Mouse (Mus musculus) lung, postnatal 14 days (tissue): ENCODE measurements around the gene Wfdc21.

ENCODE experiments used
- DNase-seq: peaks from one replicate; pipeline ENCODE4 v3.0.0; 2021

The Wfdc21 gene

GRCm38 (mm10) chr11:83746681-83747080, at the start of gene Wfdc21:
TSS of gene Wfdc21 (plus strand) at chr11:83746940.
- DNase-seq: no peak

GRCm38 (mm10) chr11:83703705-83704104, 43.0 kb upstream of the Wfdc21 start, which contains the start of gene Wfdc17:
TSS of gene Wfdc17 (plus strand) at chr11:83703991.
- DNase-seq: no peak

GRCm38 (mm10) chr11:83708715-83709114, 38.0 kb upstream of the Wfdc21 start, which contains the start of gene Wfdc18:
TSS of gene Wfdc18 (plus strand) at chr11:83709015.
- DNase-seq: no peak

DNA sequence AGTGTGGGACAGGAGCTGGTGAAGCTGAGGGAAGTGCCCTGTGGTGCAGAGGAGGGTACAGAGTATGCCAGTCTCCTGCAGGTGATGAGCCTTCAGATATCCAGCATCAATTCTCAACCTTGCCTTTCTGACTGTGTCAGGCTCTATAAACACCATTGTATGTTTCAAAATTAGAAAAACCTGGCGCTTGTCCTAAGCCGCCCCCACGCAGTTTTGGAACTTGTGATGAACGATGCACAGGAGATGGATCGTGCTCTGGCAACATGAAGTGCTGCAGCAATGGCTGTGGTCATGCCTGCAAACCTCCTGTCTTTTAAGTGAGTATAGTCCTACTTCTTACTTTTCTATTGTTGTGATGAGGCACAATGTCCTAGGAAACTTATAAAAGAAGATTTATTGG, 37.1 kb upstream of the Wfdc21 start:
- no peak for DNase-seq

DNA sequence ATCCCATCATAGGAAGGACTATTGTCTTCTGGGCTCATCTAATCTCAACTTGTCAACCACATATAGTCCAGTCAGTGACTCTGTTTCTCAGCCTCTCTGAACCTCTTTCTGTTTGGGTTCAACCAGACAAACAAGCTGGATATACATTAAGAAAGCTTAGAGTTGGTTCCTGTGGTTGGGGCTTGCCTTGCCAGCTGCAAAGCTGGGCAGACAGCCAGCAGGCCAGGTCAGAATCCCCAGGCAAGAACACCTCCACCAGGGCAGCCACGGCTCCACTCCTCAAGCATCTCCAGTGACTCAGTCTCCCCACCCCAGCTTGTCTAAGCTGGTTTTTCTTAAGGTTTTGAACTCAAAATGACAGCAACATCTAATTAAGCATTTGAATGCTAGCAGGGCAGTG, 34.1 kb upstream of the Wfdc21 start:
- DNase-seq: no peak

- no peak for DNase-seq
These were observed 32.8 kb upstream of the Wfdc21 start for GRCm38 (mm10) chr11:83713925-83714324.

- no peak for DNase-seq
These were observed 29.6 kb upstream of the Wfdc21 start for GRCm38 (mm10) chr11:83717042-83717665.

DNA sequence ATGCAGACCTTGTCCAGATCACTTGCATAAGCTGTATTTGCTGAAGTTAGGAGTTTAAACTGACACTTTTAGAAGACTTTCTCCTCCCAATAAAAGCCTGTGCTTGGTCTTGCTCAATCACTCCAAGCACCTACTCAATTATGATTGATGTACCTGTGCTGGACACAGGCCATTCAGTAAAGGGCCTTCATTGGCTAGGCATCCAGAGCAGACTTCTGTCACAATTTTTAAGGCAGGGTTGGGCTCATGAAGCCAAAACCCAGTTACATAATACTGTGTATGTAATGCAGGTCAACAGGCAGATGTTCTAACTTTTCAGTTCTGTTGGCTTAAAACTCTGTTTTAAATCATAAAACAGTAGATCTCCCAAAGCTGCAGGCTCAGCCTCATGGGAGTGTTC, 26.0 kb upstream of the Wfdc21 start:
- no peak for DNase-seq

GRCm38 (mm10) chr11:83728757-83729432, 17.8 kb upstream of the Wfdc21 start:
- no peak for DNase-seq

GRCm38 (mm10) chr11:83731116-83731515, 15.6 kb upstream of the Wfdc21 start:
- DNase-seq: no peak

DNA sequence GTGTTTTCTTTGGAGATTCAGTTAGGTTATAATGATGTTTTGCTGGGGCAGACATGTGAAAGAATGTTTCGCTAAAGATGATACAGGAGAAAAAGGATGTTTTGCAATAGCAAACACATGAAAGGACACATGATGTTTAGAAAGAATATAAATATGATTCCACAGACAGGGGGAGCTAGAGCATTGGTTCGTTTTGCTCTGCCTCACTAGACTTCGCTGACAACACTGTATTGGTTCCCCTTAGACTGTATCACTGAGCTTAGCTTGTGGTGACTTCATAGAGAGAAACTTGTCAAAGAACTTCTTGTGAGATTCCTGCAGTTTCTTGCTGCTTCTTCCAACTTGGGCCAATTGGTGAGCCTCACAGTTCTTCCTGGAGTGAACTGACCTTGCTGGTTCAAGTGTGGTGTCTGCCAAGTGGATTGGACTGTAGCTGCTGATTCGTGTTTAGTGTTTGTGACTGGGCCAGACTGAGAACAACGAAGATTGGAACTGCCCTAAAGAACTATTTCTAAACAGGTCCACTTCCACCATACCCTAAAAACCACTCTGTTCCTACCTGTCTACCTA, 13.6 kb upstream of the Wfdc21 start:
- no peak for DNase-seq

DNA sequence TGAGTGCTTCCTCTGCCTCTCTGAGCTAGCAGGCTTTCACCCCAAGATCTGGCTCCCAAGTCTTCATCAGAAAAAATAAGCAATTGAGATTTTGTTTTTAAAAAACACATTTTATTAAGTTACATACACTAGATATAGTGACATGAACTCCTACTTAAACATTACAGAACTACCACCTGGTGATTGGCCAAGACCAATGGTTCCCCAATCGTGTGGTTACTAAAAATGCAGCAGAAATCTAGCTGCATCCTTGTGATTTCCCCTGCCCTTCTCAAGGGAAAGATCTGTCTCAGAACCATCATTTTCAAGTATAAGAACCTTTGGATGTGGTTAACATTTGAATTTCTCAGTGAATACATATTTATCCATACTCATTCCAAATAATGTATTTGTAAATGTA, 12.5 kb upstream of the Wfdc21 start:
- DNase-seq: no peak

- no peak for DNase-seq
These were observed 10.9 kb upstream of the Wfdc21 start for GRCm38 (mm10) chr11:83735881-83736280.

DNA sequence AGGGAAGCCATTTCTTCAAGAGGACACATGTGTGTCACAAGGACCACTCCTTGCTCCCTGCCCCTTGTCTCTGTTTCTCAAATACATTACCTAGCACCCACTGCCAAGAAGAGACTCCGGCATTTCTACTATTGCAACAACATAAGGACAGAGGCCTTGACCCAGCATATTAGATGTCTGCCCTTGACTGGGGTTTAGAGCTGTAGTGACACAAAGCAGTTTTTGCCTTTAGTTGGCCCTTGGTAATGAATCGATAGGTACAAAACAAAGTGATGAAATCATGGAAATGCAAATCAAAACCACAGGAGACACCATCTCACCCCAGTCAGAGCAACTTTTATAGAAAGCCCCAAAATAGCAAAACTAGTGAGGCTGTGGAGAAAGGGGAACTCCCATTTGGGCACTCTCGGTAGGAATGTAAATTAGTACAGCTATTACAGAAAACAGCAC, 9.6 kb upstream of the Wfdc21 start:
- DNase-seq: no peak

DNA sequence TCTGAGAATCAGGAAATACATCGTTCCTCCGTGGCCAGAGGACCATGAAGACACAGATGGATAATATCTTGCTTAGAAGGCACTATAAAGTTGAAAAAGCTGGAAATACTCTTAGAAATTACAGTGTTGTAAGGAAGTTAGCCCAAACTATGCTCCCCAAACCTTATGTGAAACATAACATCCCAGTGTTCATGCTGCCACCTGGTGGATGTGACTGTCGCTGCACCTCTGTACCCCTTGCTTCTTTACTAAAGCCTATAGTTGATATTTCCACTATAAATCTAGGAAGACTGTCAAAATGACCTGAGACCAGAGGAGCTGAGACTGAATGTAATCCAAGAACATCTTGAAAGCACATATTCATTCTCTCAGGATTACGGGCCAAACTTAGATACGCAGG, 7.5 kb upstream of the Wfdc21 start:
- peak; percentile 84 for DNase-seq

- DNase-seq: no peak
These were observed 6.2 kb upstream of the Wfdc21 start for GRCm38 (mm10) chr11:83740443-83740991.

GRCm38 (mm10) chr11:83741841-83742240, 4.9 kb upstream of the Wfdc21 start:
- no peak for DNase-seq

DNA sequence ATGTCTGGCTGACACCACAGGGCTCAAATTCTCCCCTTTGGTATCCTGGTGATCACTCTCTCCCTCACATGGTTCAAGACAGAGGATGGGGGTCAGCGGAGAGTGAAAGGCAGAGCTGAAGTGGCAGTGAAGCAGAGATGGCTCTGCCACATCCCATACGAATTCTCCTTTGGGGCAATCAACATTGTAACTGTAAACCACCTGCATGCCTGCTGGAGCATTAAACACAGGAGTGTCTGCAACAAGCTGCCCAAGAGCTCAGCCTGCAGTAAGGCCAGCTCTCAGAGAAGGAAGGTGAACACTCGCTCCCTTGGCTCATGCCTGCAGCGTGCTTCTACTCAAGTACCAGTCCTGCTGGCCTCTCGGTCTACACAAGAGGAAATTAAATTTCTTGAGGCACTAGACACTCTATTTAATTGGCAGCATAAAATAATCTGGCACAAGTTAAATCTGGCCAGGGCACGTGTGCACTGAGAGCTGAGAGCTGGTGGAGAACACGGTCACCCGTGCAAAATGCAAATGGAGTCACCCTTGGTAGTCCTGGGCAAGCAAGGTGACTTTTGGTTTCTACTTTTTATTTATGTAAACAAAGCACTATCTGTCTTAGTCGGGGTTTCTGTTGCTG, 3.9 kb upstream of the Wfdc21 start:
- peak; percentile 12 for DNase-seq

DNA sequence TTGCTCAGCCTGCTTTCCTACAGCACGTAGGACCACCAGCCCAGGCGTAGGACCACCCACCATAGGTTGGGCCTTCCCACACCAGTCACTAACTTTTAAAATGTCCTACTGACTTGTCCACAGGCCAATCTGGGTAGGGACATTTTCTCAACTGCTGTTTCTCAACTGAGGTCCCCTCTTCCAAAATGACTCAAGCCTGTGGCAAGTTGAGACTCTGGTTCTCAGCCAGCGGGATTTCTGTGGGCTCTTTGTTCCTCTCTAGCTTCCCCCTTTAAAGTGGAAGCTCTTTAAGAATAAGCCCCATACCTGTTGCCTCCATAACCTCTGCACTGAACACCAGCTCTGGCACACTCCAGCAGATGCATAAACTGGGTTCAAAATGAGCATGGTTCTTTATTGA, 3.2 kb upstream of the Wfdc21 start:
- DNase-seq: no peak

DNA sequence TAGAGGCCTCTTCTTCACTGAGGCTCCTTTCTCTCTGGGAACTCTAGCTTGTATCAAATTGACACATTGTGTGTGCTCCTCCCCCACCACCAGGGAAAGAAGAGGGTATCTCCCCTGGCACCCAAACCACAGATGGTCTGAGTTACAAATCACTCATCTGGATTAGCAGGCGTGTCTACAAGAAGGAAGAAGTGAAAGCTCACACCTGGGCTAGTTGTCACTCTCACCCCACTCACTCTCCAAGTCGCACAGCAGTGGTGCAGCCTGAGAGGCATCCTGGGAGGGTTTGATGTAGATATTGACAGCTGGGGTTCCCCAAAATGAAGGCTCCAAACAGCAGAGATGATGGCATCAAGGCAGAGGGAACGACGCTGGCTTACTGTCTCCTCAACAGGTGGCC, 588 bp upstream of the Wfdc21 start:
- no peak for DNase-seq

DNA sequence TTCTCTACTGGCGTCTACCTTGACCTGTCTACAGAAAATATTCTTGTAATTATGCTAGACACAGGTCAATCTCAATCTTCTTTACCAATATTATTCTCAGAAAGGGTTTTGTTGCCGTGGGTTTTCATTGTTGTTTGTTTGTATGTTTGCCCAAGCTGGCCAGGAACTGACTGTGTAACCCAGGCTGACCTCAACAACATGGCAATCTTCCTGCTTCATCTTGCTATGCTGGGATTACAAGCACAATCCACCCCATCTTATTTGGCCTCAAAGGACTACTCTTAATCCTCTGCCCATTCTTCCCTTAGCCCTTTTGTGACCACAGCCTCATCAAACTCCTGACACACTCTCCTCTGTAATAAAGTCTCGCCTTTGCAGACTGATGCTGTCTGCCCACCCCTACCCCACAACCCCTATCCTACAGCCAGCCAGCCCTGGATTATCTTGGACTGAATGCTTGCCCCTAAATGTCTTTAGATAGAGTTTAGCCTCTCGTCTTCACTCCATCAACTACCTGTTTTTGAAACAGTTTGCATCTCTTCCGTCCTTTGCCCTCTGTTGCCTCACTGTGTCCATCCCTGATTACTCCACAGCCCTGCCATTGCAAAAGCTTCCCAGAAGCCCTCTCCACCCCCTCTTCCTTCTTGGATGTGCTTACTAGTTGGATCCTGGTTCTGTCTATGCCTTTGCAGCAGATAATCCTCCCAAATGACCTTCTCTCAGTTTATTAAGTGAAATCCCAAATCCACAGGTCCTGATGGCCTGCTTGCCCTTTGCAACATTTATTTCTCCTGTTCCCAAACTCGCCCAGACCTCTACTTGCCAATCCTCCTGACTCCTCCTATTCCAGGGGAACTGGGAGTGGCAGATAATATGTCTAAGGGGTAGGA, 881 bp downstream of the Wfdc21 start:
- DNase-seq: no peak

DNA sequence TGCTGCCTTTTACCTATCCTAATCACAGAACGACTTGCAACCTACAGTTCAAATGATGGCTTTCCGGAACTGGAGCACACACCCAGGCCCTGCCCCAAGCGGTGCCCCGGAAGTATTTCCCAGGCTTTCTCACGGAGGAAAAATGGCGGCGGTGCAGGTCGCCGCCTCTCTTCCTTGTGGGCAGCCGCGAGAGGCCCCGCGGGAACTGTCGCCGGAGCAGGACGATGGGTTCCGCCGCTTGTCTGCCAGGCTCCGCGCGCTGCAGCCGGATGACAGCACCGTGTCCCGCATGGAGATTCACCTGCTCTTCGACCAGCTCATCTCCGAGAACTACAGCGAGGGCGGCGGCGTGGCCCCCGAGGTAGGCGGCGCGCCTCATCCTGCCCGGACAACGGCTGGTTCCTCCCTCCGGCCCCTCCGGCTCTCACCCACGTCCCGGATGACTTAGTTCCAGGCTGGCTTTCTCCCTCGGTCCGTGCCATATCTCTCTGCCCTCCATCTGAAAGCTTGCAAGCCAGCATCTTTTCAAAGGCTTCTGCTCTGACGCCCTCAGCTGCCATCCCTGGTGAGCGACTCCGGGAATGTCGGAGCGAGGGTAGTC, 6.9 kb downstream of the Wfdc21 start, which contains the start of gene Heatr6:
Gene Heatr6, plus strand, starts transcription at position 116 of the 601 bp plus-strand sequence.
- DNase-seq: peak; percentile 88
